Mouse (Mus musculus): ENCODE measurements around the gene Whrn. TPM values are rescaled to one million over a fixed set of nuclear protein-coding genes. Genes with fewer than 3 reads are reported as not detected.

Whrn gene
- polyA plus RNA-seq, 1 experiment from 2014 or later = 0.61 TPM

- Histone ChIP-seq H3K36me3 (replicated peaks; ENCODE audit: insufficient read depth, low read length) (peaks cover 11% of the 10 kb centered on the region), H3K27me3 (ENCODE audit: insufficient read depth, low read length) (no peaks in the 10 kb centered on the region), H3K4me2 (ENCODE audit: low read depth, low read length) (peak overlapping the region; percentile 60), H3K4me1 (ENCODE audit: insufficient read depth) (peaks cover 63% of the 10 kb centered on the region), H3K9ac (replicated peaks) (peak overlapping the region; percentile 54), H3K4me3 (ENCODE audit: low read depth, low read length) (peak overlapping the region; percentile 52), H3K9me3 (ENCODE audit: low read length) (no peaks in the 10 kb centered on the region), H3K27ac (ENCODE audit: low read depth) (peak overlapping the region; percentile 92)
- DNase-seq (no peak), ATAC-seq (no peak)
- TF ChIP-seq EP300 (IDR thresholded peaks at IDR 0.05; ENCODE audit: low read depth) (no peak), CTCF (IDR thresholded peaks at IDR 0.05; ENCODE audit: low read depth) (no peak)
- WGBS (ENCODE audit: insufficient replicate concordance) = 34% methylated on average over 6 of the region's 6 CpGs
Observed at GRCm38 (mm10) chr4:63401620-63402019, 94.2 kb downstream of the Whrn start.

DNA sequence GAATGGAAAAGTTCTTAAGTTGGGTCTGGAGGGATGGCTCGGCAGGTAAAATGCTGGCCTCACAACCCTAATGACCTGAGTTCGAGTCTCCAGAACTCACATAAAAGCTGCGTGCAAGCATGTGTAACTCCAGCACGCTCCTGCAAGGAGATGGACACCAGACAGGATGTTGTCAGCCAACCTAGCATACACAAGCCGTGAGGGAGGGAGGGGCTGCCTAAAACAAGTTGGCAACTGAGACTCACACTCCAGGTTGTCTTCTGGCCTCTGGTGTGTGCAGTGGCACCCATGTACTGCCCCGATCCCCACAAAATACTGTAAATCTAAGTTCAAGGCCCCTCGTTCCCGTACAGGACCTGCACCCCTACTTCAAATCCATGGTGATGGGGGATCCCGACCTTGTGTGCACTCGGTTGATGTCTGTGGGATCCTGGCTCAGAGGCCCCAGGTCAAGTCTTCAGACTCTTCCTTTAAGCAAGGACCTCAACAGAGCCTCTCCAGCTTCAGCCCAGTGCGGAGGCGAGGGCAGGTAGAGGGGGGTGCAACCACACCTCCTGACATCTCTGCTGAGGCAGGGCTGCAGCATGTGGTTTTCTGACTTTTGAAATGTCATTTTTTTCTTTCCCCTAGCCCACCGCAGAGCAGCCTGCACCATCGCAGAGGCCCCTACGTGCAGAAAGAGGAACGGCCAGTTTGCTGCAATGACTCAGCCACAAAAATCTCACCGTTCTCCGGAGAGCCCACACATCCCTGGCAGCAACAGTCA, 95.1 kb downstream of the Whrn start:
- H3K9me3 ChIP-seq (ENCODE audit: low read length) = no peaks in the 10 kb centered on the region
- 46% methylated on average over 17 of the region's 18 CpGs for WGBS (ENCODE audit: insufficient replicate concordance)
- peak overlapping the region; percentile 60 for H3K4me2 ChIP-seq (ENCODE audit: low read depth, low read length)
- H3K4me1 ChIP-seq (ENCODE audit: insufficient read depth) = peaks cover 60% of the 10 kb centered on the region
- ATAC-seq (0 out of 2 replicates have a peak, but pooled peaks have one; percentile 4), DNase-seq (no peak)
- no peaks in the 10 kb centered on the region for H3K27me3 ChIP-seq (ENCODE audit: insufficient read depth, low read length)
- H3K9ac ChIP-seq (replicated peaks) = peak overlapping the region; percentile 26; the same call in 1 of the 2 replicates
- H3K4me3 ChIP-seq (ENCODE audit: low read depth, low read length) = peak overlapping the region; percentile 52
- peaks cover 14% of the 10 kb centered on the region for H3K36me3 ChIP-seq (replicated peaks; ENCODE audit: insufficient read depth, low read length)
- TF ChIP-seq EP300 (IDR thresholded peaks at IDR 0.05; ENCODE audit: low read depth) = no peak
- TF ChIP-seq CTCF (IDR thresholded peaks at IDR 0.05; ENCODE audit: low read depth) = no peak
- peak overlapping the region; percentile 92 for H3K27ac ChIP-seq (ENCODE audit: low read depth)

- Histone ChIP-seq H3K4me1 (ENCODE audit: insufficient read depth) (peaks cover 51% of the 10 kb centered on the region), H3K4me3 (ENCODE audit: low read depth, low read length) (peak overlapping the region; percentile 52), H3K9ac (replicated peaks) (peak overlapping the region; percentile 48), H3K27me3 (ENCODE audit: insufficient read depth, low read length) (no peaks in the 10 kb centered on the region), H3K36me3 (replicated peaks; ENCODE audit: insufficient read depth, low read length) (peaks cover 16% of the 10 kb centered on the region), H3K9me3 (ENCODE audit: low read length) (no peaks in the 10 kb centered on the region), H3K27ac (ENCODE audit: low read depth) (peak overlapping the region; percentile 92), H3K4me2 (ENCODE audit: low read depth, low read length) (peak overlapping the region; percentile 60)
- no peak for DNase-seq
- TF ChIP-seq EP300 (IDR thresholded peaks at IDR 0.05; ENCODE audit: low read depth) = no peak
- no peak for TF ChIP-seq CTCF (IDR thresholded peaks at IDR 0.05; ENCODE audit: low read depth)
- no peak for ATAC-seq
- 46% methylated on average over 8 of the region's 8 CpGs for WGBS (ENCODE audit: insufficient replicate concordance)
Observed at GRCm38 (mm10) chr4:63399691-63400270, 96.0 kb downstream of the Whrn start.

GRCm38 (mm10) chr4:63398854-63399609, 96.8 kb downstream of the Whrn start:
- Histone ChIP-seq H3K36me3 (replicated peaks; ENCODE audit: insufficient read depth, low read length) (peaks cover 18% of the 10 kb centered on the region), H3K27ac (ENCODE audit: low read depth) (peak overlapping the region; percentile 92), H3K4me1 (ENCODE audit: insufficient read depth) (peaks cover 43% of the 10 kb centered on the region), H3K4me2 (ENCODE audit: low read depth, low read length) (peak overlapping the region; percentile 60), H3K27me3 (ENCODE audit: insufficient read depth, low read length) (no peaks in the 10 kb centered on the region), H3K9me3 (ENCODE audit: low read length) (no peaks in the 10 kb centered on the region), H3K4me3 (ENCODE audit: low read depth, low read length) (peak overlapping the region; percentile 52), H3K9ac (replicated peaks) (peak overlapping the region; percentile 48)
- TF ChIP-seq CTCF (IDR thresholded peaks at IDR 0.05; ENCODE audit: low read depth) (no peak), EP300 (IDR thresholded peaks at IDR 0.05; ENCODE audit: low read depth) (no peak)
- ATAC-seq = peak; percentile 47
- 36% methylated on average over 11 of the region's 11 CpGs for WGBS (ENCODE audit: insufficient replicate concordance)
- DNase-seq = peak; percentile 66

GRCm38 (mm10) chr4:63397981-63398537, 97.7 kb downstream of the Whrn start:
- TF ChIP-seq CTCF (IDR thresholded peaks at IDR 0.05; ENCODE audit: low read depth) (no peak), EP300 (IDR thresholded peaks at IDR 0.05; ENCODE audit: low read depth) (no peak)
- Histone ChIP-seq H3K4me3 (ENCODE audit: low read depth, low read length) (0 out of 2 replicates have a peak overlapping the region, but pooled peaks have one; percentile 15), H3K4me1 (ENCODE audit: insufficient read depth) (peaks cover 34% of the 10 kb centered on the region), H3K4me2 (ENCODE audit: low read depth, low read length) (peak overlapping the region; percentile 60; the same call in 1 of the 2 replicates), H3K9me3 (ENCODE audit: low read length) (no peaks in the 10 kb centered on the region), H3K27ac (ENCODE audit: low read depth) (0 out of 2 replicates have a peak overlapping the region, but pooled peaks have one; percentile 92), H3K9ac (replicated peaks) (no peak overlapping the region), H3K36me3 (replicated peaks; ENCODE audit: insufficient read depth, low read length) (peaks cover 18% of the 10 kb centered on the region), H3K27me3 (ENCODE audit: insufficient read depth, low read length) (no peaks in the 10 kb centered on the region)
- DNase-seq = no peak
- no peak for ATAC-seq
- WGBS (ENCODE audit: insufficient replicate concordance) = 85% methylated on average over 10 of the region's 10 CpGs
